Mouse (Mus musculus) stomach, embryonic 14.5 days (tissue): Measurements from ENCODE around the gene Prickle1. TPM values are rescaled to one million over a fixed set of nuclear protein-coding genes. Genes with fewer than 3 reads are reported as not detected.
A peak's percentile ranks its signal among the peaks of the same experiment; 100 is the strongest.

Source experiments
- ATAC-seq: fragments of 200-750 bp; cut with Nextera tagmentation; 2 replicates; pipeline ENCODE4 v1.8.0; 2017; ENCODE audit warnings: low read depth, moderate TSS enrichment; ENCODE audit not compliant: insufficient number of reproducible peaks, insufficient read depth, low FRiP score
- H3K27ac ChIP-seq: fragments of 300-500 bp; sonication (generic); 2 replicates; pipeline ENCODE4 v1.5.1; 2014; ENCODE audit warnings: mild to moderate bottlenecking, low read length, moderate library complexity, mixed read lengths
- H3K27me3 ChIP-seq: fragments of 300-500 bp; sonication (generic); 2 replicates; pipeline ENCODE4 v1.6.1; 2014; ENCODE audit warnings: low read length, control low read depth, mixed read lengths; ENCODE audit not compliant: control insufficient read depth, insufficient read depth
- H3K36me3 ChIP-seq: fragments of 300-500 bp; sonication (generic); 2 replicates; pipeline ENCODE4 v1.6.1; 2014; ENCODE audit warnings: mild to moderate bottlenecking, control low read depth, low read length, moderate library complexity, mixed read lengths; ENCODE audit not compliant: control insufficient read depth, insufficient read depth
- H3K4me1 ChIP-seq: fragments of 300-500 bp; sonication (generic); 2 replicates; pipeline ENCODE4 v1.6.1; 2014; ENCODE audit warnings: low read length, control low read depth, mixed read lengths; ENCODE audit not compliant: control insufficient read depth, insufficient read depth
- H3K4me2 ChIP-seq: fragments of 300-500 bp; sonication (generic); replicated peaks from 2 replicates; pipeline ENCODE4 v1.6.1; 2014; ENCODE audit warnings: low read depth, low read length, control low read depth
- H3K4me3 ChIP-seq: fragments of 300-500 bp; sonication (generic); 2 replicates; pipeline ENCODE4 v1.5.1; 2014; ENCODE audit warnings: low read depth, low read length, control low read depth
- H3K9ac ChIP-seq: fragments of 300-500 bp; sonication (generic); replicated peaks from 2 replicates; pipeline ENCODE4 v1.6.1; 2014; ENCODE audit warnings: low read depth, mild to moderate bottlenecking, control low read depth, low read length, moderate library complexity, mixed read lengths
- H3K9me3 ChIP-seq: fragments of 300-500 bp; sonication (generic); 2 replicates; pipeline ENCODE4 v1.6.1; 2016; ENCODE audit warnings: low read depth, low read length, control low read depth; ENCODE audit not compliant: control insufficient read depth
- WGBS: fragments of 180-500 bp; shearing (Covaris S2); extraction: QIAGEN DNeasy Blood & Tissue Kit; methylation state at CpG from one replicate; pipeline ENCODE4 v1.1.7; 2014; 5-methylcytosine and 5-hydroxymethylcytosine counted together
- polyA plus RNA-seq: library from polyadenylated mRNA; unstranded; fragments of >200 nt; fragmentation: Nextera tagmentation; extraction: Ambion mirVana; gene quantifications from 2 replicates; pipeline ENCODE4 v1.2.1, GENCODE M21; 2014

Gene Prickle1
- polyA plus RNA-seq, 1 experiment from 2014 or later = 23.6 TPM

GRCm38 (mm10) chr15:93591371-93591770, 4.3 kb downstream of the Prickle1 start:
- Histone ChIP-seq H3K27me3 (no peaks in the 10 kb centered on the region), H3K4me2 (peak overlapping the region; percentile 40), H3K36me3 (no peaks in the 10 kb centered on the region), H3K4me3 (peak overlapping the region; percentile 17), H3K9ac (no peak overlapping the region), H3K4me1 (peaks cover 26% of the 10 kb centered on the region), H3K9me3 (no peaks in the 10 kb centered on the region), H3K27ac (peak overlapping the region; percentile 39; the same call in 1 of the 2 replicates)
- 33% methylated on average over 7 of the region's 7 CpGs for WGBS
- no peak for ATAC-seq

GRCm38 (mm10) chr15:93588401-93588800, 7.3 kb downstream of the Prickle1 start:
- H3K4me2 ChIP-seq = no peak overlapping the region
- no peaks in the 10 kb centered on the region for H3K36me3 ChIP-seq
- no peaks in the 10 kb centered on the region for H3K9me3 ChIP-seq
- no peak for ATAC-seq
- H3K4me1 ChIP-seq = peaks cover 23% of the 10 kb centered on the region
- H3K4me3 ChIP-seq = no peak overlapping the region
- no peak overlapping the region for H3K9ac ChIP-seq
- 48% methylated on average over 6 of the region's 6 CpGs for WGBS
- no peaks in the 10 kb centered on the region for H3K27me3 ChIP-seq
- peak overlapping the region; percentile 0; the same call in 1 of the 2 replicates for H3K27ac ChIP-seq

GRCm38 (mm10) chr15:93587660-93588059, 8.0 kb downstream of the Prickle1 start:
- WGBS = 81% methylated on average over 8 of the region's 8 CpGs

GRCm38 (mm10) chr15:93583051-93583450, 12.6 kb downstream of the Prickle1 start:
- Histone ChIP-seq H3K9me3 (no peaks in the 10 kb centered on the region; the same call in 1 of the 2 replicates), H3K27ac (no peak overlapping the region), H3K36me3 (no peaks in the 10 kb centered on the region), H3K4me2 (no peak overlapping the region), H3K4me1 (no peaks in the 10 kb centered on the region), H3K27me3 (no peaks in the 10 kb centered on the region), H3K9ac (no peak overlapping the region), H3K4me3 (no peak overlapping the region)
- no peak for ATAC-seq
- WGBS = 87% methylated on average over 11 of the region's 11 CpGs

More at GRCm38 (mm10) chr15:93587660-93588059, 8.0 kb downstream of the Prickle1 start:
- H3K4me1 ChIP-seq = peaks cover 22% of the 10 kb centered on the region
- no peaks in the 10 kb centered on the region for H3K36me3 ChIP-seq
- no peaks in the 10 kb centered on the region for H3K9me3 ChIP-seq
- no peaks in the 10 kb centered on the region for H3K27me3 ChIP-seq
- H3K4me3 ChIP-seq = no peak overlapping the region
- no peak for ATAC-seq
- no peak overlapping the region; the same call in 1 of the 2 replicates for H3K27ac ChIP-seq
- H3K4me2 ChIP-seq = no peak overlapping the region
- no peak overlapping the region for H3K9ac ChIP-seq

GRCm38 (mm10) chr15:93581736-93582135, 14.0 kb downstream of the Prickle1 start:
- no peak overlapping the region for H3K4me3 ChIP-seq
- H3K27me3 ChIP-seq = no peaks in the 10 kb centered on the region
- H3K36me3 ChIP-seq = no peaks in the 10 kb centered on the region
- H3K4me1 ChIP-seq = no peaks in the 10 kb centered on the region
- no peak overlapping the region for H3K27ac ChIP-seq
- H3K9ac ChIP-seq = no peak overlapping the region
- ATAC-seq = no peak
- no peak overlapping the region for H3K4me2 ChIP-seq
- 85% methylated on average over 8 of the region's 8 CpGs for WGBS
- peaks cover 4% of the 10 kb centered on the region; the same call in 1 of the 2 replicates for H3K9me3 ChIP-seq

GRCm38 (mm10) chr15:93579899-93580298, 15.8 kb downstream of the Prickle1 start:
- Histone ChIP-seq H3K9ac (no peak overlapping the region), H3K27me3 (no peaks in the 10 kb centered on the region), H3K27ac (no peak overlapping the region), H3K36me3 (no peaks in the 10 kb centered on the region), H3K4me1 (no peaks in the 10 kb centered on the region), H3K4me2 (no peak overlapping the region), H3K4me3 (no peak overlapping the region), H3K9me3 (peaks cover 4% of the 10 kb centered on the region; the same call in 1 of the 2 replicates)
- WGBS = 43% methylated on average over 9 of the region's 9 CpGs
- ATAC-seq = no peak

GRCm38 (mm10) chr15:93579100-93579499, 16.6 kb downstream of the Prickle1 start:
- no peaks in the 10 kb centered on the region for H3K4me1 ChIP-seq
- no peaks in the 10 kb centered on the region for H3K27me3 ChIP-seq
- no peak overlapping the region for H3K4me2 ChIP-seq
- no peak for ATAC-seq
- peaks cover 4% of the 10 kb centered on the region; the same call in 1 of the 2 replicates for H3K9me3 ChIP-seq
- H3K36me3 ChIP-seq = no peaks in the 10 kb centered on the region
- H3K9ac ChIP-seq = no peak overlapping the region
- no peak overlapping the region for H3K4me3 ChIP-seq
- 87% methylated on average over 9 of the region's 9 CpGs for WGBS
- no peak overlapping the region for H3K27ac ChIP-seq

GRCm38 (mm10) chr15:93576361-93576760, 19.3 kb downstream of the Prickle1 start:
- 73% methylated on average over 9 of the region's 9 CpGs for WGBS
- Histone ChIP-seq H3K9me3 (peaks cover 4% of the 10 kb centered on the region; the same call in 1 of the 2 replicates), H3K4me2 (no peak overlapping the region), H3K4me3 (no peak overlapping the region), H3K36me3 (no peaks in the 10 kb centered on the region), H3K4me1 (no peaks in the 10 kb centered on the region), H3K9ac (no peak overlapping the region), H3K27me3 (no peaks in the 10 kb centered on the region), H3K27ac (no peak overlapping the region)
- no peak for ATAC-seq

- Histone ChIP-seq H3K4me1 (no peaks in the 10 kb centered on the region), H3K4me2 (no peak overlapping the region), H3K36me3 (no peaks in the 10 kb centered on the region), H3K9me3 (peaks cover 4% of the 10 kb centered on the region; the same call in 1 of the 2 replicates), H3K27ac (no peak overlapping the region), H3K4me3 (no peak overlapping the region), H3K27me3 (no peaks in the 10 kb centered on the region), H3K9ac (no peak overlapping the region)
- 14% methylated on average over 5 of the region's 5 CpGs for WGBS
- no peak for ATAC-seq
Measured at GRCm38 (mm10) chr15:93575884-93576283, 19.8 kb downstream of the Prickle1 start.
